Mouse (Mus musculus): ENCODE results near the gene Eif5a.
"Not testable (repeated sequence)": the region's sequence is repeated elsewhere in the genome, so short reads cannot be mapped to it uniquely, and the experiment has no call there.

DNA sequence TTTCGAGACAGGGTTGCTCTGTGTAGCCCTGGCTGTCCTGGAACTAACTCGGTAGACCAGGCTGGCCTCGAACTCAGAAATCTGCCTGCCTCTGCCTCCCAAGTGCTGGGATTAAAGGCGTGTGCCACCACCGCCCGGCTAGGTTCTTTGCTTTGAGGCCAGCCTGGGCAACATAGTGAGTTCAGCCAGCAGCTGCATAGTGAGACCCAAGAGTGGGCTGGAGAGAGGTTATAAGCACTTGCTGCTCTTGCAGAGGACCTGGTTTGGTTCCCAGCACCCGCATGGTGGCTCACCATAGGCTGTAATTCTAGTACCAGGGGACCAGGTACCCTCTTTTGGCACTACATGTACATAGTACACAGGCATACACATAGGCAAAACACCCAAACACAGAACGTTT lies 8.4 kb upstream of the Eif5a start:
- TF ChIP-seq POLR2A (IDR thresholded peaks at IDR 0.05; ENCODE audit: borderline replicate concordance, insufficient read depth, low read length); CTCF (IDR thresholded peaks at IDR 0.05; ENCODE audit: borderline replicate concordance, insufficient read depth, low read depth, low read length): not testable (repeated sequence)

Data from cerebellum, adult 2 months (tissue).